Mouse (Mus musculus) adrenal gland, postnatal 4 days (tissue): ENCODE results near the gene Cd2. TPM values are rescaled to one million over a fixed set of nuclear protein-coding genes. Genes with fewer than 3 reads are reported as not detected.

Experiments used
- DNase-seq, 2 experiments: peaks; one replicate each; pipeline ENCODE4 v3.0.0; 2021 to 2022; ENCODE audit warnings: low spot score in 2 of 2, mixed read lengths in 2 of 2
- long read RNA-seq, 2 experiments: library from polyadenylated mRNA; stranded (forward); transcript quantifications; one replicate each; pipeline ENCODE4 v2.0.0; 2021
- total RNA-seq, 2 experiments: library from RNA; stranded (reverse); gene quantifications; 2 replicates each; pipeline ENCODE4 v1.2.3; 2021

Cd2 gene
- total RNA-seq, result under 1 TPM in 1 of 2 experiments, not detected in 1; 0.59 TPM
- long read RNA-seq, experiment 1, partial matches to known transcripts, result 0 of 1 reads
- long read RNA-seq, experiment 1, other reads (novel, unspliced or antisense), result 0 of 1 reads
- long read RNA-seq, experiment 2, result 0 reads

DNA sequence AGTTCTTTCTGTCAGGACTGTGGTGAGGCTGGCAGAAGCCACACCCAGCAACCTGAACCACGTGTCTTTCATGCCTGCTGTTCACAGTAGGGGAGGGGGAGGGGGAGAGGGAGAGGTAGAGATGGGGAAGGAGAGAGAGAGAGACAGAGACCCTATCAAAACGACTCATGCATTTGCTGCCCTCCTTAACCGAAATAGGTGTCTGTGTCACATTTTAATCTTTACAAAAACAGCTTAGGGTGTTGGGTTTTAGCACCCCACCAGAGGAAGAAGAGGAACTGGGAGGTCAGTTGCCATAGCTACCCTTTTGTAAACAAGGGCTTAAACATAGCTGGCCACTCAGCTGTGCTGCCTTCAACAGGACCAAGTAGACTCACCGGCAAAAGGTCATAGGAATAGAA lies at the start of gene Cd2:
Gene Cd2, minus strand, starts transcription at position 29 of the 401 bp plus-strand sequence.
- DNase-seq, result no peak

DNA sequence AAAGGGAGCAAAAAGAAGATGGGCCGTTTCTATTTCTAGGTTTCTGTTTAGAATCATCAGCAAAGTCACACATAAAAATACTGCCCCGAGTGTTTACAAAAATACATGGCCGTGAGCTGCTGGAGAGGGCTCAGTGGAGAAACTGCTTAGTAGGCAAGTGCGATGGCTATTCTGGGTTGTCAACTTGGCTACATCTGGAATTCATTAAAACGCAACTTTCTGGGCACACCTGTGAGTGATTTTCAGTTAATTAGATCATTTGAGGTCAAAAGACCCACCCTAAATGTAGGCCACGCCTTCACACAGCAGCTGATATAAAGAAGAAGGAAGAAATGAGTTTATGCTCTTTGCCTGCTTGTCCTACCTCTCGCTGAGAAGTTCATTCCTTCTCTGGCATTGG lies 40.9 kb upstream of the Cd2 start:
- no peak for DNase-seq

DNA sequence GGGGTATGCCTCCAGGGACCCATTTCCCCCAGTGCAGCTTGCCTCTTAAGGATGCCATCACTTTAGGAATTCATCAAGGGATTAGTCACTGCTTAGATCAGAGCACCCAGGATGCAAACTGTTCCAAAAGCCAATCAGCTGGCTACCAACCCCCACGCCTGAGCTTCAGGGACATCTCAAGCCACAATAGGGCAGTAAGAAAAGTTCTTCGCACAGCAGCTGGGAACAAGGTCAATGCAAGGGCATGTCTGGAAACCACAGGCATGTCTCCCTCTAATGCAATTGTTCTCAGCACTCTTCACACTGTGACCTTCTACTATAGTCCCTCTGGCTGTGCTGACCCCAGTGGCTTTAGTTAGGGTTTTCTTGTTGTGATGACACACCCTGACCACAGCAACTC lies 39.5 kb upstream of the Cd2 start:
- no peak for DNase-seq

DNA sequence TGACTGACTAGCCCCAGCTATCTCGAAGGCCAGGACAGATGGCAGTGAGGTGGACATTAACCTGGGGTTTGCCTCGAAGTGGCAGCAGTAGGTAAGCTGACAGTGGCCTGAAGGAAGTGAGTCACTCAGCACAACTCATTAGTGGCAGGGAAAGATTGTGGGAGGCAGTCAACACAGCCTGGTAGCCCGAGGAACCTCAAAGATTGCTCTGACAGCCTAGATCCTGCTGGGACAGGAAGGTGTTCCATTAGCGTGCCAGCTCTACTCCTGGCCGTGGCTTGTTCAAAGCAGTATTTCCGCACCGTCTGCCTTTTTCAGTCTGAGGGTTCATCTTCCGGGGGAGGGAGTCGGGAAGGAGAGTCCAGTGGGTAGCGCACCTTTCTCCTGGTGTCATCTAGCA lies 34.7 kb upstream of the Cd2 start:
- DNase-seq, result no peak

DNA sequence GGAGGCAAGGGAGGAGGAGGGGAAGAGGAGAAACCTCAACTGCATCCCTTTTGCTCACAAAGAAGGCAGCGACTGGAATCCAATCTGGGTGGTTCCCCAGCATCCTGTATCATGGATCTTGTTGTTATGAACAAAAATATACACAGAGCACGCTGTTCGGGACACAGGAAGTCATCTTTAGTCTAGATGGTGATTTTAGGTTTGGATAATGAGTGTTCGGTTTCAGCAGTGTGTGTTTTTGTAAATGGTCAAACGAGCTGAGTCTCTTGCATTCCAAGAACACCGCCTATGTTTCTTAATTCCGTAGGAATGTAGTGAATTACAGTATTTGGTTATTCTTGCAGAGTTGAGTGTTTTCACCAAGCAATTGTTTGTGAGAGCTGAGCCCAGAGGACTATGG lies 33.1 kb upstream of the Cd2 start:
- no peak for DNase-seq

DNA sequence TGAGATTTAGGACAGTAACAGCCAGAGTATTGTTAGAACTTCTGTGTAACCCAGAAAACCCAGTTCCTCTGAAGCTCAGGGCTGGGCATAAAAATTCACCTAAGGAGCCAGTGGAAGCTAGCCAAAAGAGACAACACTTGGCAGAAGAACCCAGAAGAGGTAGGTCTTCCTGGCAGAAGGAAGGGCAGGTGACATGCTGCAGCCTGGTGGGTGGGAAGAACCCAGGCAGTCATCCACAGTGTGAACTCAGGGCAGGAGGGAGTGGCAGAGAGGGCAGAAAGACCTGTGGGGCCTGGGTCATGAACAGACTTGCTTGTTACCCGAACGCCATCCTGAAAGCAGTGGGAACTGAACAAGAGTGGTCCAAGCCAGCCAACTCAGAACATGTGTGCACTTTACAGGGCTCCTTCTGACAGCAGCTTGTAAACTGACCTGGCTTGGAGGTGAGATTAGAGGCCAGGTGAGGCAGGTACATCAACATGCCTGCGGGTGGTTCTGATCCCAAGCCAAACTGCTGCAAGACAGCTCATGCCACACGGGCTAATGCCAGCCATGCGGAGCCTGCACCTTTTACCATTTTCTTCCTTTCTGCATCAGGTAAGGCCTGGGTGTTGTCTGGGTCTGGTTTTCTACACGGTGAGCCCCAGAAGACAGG lies 30.9 kb upstream of the Cd2 start:
- no peak for DNase-seq

DNA sequence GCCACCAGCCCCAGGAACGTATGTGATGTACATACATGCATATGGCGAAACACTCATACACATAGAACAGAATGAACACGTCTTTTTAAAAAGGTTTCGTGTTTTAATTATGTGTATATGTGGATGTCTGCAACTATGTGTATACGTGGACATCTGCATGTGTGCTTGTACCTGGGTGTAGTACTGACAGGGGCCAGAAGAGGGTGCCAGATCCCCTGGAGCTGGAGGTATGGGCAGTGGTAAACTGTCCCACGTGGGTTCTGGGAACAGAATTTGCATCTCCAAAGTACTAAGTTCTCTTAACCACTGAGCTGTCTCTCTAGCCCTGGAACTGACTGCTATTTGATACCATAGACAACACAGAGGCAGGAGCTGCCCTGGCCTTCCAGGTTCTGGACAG lies 30.4 kb upstream of the Cd2 start:
- DNase-seq, result no peak

DNA sequence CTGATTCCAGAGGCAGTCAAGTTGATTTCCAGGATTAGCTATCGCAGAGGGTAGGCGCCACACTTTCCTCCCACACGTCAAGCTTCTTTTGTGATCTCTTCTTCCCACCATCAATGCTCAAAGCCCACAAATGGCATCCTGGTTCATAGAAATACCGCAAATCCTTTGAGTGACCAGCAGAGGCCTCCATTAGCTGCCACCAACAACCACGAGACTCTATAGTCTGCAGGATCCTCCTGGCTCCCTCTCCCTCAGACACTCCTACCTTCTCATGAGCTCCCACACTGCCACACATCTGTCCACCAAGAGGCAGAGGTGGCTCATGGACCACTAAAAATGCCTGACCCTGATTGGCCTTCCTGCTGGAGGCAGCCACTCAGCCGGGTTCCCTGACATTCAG lies 27.2 kb upstream of the Cd2 start:
- no peak for DNase-seq

DNA sequence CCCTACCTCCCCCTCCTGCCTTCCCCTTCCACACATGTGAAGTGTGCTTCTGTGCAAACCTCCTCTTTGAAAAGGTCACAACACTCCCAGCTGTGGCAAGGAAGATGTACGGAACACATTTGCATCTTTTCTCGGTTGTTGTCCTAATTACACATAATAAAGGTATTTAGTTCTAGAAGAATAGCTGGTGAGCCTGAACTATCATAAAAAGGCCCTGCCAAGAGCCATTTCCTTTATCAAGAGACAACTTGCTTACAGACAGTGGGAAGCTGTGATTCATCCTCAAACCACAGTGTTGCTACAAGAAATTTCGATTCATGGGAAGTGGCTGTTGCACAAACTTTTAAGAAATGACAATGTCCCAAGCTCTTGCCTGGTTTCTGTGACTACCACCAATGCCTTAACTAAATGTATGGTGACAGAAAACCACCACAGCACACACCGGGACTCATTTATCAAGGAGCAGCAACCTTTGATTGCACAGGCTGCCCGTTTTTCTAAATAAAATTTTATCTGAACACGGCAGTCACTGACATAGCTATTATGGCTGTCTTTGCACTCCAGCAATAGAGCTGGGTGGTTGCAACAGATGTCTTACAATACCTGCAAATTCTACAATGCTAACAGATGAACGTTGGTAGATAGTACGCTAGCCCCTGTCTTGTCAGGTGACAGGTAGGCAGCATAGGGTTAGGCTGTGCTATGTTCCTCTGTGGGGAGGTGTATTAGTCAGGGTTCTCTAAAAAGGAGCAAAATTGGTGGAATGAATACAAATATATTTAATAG lies 25.7 kb upstream of the Cd2 start:
- DNase-seq, result no peak

DNA sequence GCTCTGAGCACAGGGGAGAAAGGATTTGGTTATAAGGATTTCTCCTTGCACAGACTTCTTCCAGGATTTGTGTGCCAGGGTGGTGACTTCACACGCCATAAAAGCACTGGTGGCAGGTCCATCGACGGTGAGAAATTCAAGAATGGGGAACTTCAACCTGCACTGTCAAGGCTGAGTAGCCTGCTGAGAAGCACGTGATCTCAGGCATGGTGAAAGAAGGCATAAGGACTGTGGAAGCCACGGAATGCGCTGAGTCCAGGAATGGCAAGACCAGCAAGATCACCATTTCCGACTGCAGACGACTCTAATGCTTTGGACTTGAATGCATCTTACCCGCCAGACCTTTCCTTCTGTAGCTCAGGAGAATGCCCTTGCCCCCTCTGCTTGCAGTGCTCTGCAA lies 23.2 kb upstream of the Cd2 start:
- no peak for DNase-seq

DNA sequence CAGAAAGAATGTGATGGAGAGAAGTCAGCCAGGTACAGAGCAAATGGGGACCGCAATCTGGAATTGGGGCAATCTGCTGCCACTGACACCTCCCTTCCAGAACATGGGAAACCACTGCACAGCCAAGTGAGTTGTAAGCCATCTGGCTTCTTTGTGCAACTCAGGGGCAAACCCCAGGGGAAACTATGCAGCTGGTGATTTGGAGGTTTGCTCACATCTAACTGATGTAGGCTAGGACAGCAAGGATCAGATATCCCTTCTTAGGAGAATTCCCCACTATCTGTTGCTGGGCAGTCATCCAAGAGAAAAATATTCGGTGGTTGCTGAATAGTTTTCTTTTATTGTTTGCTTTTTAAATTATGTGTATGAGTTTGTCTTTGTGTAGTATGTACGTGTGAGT lies 21.9 kb upstream of the Cd2 start:
- DNase-seq, result no peak

DNA sequence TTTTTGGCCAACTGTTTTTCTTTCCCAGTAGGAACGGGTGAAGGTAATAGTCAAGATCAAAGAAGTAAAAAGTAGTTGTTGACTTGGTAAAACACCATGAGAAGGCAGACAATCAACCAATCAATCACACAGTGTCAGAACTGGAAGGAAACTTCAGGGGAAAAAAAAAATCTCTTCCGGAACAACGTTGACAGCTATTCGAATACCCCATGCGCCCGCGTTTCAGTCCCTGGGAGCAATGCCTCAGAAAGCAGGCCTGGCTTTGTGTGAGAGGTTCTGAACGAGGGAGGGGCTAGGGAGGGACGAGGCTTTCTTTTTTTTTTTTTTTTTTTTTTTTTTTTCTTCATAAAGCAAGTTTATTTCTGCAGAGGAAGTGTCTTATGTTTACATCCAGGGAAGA lies 18.4 kb upstream of the Cd2 start:
- DNase-seq, result no peak

DNA sequence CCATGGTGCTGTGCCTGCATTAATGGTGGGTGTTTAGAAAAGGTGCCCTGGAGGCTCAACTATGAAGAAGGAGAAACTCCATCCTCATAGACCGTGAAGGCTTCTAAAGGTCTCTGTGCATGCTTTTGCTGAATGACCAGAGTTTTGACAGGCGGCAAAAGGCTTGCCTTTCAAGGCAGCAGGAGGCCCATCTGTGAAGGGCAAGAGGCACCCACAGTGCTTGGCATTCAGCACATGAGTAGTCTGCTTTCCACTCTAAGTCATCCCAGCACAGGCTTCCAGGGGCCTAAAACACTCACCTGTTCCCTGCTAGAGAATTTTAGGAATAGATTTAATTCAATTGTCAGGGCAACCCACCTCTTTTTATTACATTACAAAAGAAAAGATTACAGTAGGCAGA lies 17.3 kb upstream of the Cd2 start:
- DNase-seq, result no peak

DNA sequence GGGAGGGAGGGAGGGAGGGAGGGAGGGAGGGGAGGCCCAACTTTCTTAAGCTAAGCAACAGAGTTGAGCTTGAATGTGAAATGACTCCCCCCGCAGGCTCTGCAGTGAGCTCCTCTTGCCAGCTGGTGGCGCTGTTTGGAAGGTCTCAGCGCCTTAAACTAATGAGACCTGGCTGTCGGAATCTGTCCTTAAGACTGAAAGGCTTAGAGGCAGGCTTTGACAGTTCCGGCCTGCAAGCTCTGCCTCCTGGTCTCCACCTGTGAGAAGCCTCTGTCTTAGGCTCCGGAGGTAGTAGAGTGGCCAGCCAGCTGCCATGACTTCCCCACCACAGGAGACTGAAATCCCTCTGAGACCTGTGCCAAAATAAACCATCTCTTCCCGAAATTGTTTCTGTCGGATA lies 16.4 kb upstream of the Cd2 start:
- DNase-seq, result peak; percentile 43 to 62

DNA sequence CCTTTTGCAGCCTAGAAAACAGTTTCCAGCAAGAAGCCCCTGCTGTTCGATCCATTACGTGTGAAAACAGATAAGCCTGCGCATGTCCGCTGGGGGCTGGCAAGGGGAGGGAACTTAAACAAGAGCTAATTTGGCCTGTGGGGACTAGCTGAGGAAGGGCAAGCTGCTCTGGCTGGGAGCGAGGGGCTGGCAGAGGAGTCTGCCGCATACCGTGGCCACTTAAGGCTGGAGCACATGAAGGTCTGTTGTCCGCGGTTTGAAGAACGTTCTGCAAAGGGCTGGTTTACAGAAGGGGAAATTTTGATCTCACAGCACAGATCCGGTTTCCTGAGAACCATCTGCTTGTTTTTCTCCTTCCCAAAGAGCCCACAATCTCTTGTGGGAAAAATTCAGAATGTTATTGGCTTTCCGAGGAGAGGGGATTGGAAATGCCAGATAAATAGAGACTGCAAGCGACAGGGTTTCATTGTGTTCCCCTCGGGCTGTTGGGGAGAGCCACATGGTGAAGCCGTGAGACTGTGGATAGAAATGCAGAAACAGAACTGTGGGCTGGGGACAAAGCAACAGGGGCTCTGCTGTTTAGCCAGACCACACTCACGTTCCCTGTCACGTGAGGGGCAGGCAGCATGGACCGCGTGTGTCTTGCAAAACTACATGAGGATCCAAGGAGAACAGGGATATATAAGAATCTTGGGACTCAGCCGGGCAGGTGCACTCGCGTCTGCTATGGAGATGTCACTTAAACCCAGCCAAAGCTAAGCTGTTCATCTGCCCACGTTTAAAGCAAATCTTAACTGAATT lies 12.7 kb upstream of the Cd2 start:
- DNase-seq, result no peak

DNA sequence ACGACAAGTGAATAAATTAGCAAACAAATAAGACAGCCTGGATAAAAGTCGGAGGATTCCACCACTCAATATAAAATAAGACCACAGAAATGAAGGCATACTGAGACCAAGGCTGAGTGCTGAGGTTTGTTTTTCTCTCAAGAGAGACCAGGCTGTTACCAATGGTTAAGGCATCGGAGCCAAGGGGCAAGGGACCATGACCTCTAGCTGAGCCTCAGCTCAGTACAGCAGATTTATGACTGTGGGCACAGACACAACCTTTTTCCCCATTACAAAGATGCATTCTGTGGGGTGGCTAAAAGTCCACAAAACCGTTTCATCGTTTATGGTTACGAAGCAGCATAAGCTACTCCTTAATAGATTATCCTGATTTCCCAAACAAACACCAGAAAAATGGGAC lies 11.9 kb upstream of the Cd2 start:
- DNase-seq, result no peak

DNA sequence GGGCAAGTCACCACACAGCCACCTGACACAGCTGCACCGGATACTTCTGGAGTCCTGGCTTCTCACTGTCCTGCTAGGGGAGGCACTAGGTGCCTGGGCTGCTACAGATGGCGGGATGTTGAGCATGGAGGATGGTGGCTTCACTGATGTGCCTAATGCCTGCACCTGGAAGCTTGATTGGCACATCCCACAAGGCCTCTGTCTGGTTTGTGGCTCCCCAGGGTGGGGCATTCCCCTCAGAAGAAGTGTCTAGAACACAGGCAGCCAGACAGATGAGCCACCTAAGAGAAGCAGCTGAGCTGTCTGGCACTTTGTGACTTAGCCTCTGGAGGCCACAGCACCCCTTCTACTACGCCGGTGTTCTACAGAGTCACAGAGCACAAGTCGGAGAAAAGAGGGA lies 9.5 kb upstream of the Cd2 start:
- DNase-seq, result no peak

DNA sequence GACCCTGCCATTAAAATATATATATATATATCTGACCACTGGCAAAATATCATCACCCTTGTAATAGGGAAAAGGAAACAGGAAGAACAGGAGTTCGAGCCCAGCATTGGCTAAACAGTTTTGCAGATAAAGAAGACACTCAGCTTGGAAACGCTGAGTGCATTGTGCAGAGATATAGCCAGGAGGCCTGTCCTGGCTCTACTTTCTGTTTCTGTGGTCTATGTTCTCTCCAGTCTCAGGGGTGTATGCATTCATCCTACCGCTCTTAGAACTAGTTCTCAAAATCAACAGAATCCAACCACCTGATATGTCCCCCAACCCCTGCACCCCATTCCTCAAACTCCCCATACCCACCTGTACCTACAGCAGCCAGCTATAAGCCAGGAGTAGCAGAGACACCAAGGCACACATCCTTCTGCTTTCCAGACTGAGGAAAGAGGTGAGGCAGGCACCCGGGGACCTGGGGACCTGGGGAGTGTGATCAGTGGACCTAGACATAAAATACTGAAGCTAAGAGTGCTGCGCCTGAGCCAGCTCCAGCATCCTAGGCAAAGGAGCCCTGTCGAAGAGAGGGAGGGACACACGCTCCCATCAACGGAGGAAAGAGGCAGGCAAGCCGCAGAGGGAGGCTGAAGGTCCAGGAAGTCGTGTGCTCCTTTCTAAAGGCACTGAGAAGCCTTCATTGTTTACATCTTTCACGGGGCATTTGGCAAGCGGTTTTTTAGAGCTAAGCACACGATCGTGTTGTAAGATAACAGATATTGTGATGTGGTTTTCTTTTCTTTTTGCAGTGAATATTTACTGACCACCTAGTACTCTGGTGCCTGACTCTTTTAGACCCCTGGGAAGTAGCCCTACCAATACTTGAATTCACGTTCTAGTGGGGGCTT lies 8.4 kb upstream of the Cd2 start:
- DNase-seq, result no peak

DNA sequence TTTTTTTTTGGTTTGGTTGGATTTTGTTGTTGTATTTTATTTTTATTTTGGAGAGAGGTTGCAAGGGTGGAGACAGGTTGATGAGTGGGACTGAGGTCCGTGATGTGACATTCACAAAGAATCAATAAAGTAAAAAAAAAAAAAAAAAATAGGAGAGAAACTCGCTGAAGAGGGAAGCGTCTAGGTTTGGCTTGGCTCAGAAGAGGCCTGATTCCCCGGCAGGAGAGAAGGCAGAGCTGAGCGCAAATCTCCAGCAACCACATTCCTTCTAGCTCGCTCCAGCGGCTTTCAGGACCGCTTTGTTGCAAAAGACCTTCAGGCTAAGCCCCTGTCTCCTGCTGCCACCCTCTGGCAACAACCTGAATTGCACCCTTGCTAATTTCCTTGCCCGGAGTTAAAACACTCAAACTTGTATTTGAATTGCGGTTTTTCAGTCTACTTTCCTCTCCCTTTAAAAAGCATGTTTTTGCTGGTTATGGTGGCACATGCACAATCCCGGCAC lies 7.7 kb upstream of the Cd2 start:
- DNase-seq, result peak; percentile 73 to 75

DNA sequence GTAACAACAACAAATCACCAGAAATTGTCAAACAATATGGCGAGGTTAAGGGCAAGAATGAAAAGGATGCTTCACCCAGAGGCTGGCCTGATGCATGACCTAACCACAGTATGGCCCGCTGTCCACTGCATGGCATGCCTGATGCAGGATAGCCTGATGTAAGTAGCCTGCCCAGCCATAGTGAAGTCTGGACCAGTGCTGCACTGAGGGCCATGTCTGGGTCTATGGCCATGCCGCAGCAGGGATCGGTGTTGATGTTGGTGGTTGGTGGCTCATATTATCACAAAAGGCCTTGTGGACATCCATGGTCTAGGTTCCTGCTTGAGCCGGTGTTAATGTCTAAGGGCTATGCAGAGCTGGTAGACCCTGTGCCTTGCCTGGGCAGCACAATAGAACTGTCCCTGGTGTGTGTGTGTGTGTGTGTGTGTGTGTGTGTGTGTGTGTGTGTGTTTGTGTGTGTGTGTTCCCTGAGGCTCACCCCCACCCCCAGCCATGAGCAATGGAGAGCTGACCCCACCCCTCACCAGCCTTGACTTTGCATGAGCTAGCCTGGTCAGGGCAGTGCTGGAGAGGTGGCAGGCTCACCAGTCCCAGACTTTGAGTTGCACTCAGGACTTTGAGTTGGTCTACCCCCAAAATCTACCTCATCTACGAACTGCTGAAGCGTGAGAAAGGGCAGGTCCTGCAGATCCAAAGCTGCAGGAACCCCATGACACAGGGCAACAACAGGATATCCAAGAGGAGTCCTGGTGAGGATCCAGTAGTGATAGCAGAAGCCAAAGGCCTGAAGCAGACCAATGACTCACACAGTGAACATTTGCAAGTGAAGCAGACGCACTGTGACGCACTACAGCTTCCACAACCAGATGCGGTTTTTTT lies 7.0 kb upstream of the Cd2 start:
- DNase-seq, result no peak
